Mouse (Mus musculus) T-cell, adult 66 days (primary cell): Measurements from ENCODE around the gene Klf15. TPM values are rescaled to one million over a fixed set of nuclear protein-coding genes. Genes with fewer than 3 reads are reported as not detected.

Experiments used
- total RNA-seq, 2 experiments: library from RNA; stranded (reverse); gene quantifications; 3 replicates in 1 of 2; 4 replicates in 1 of 2; pipeline ENCODE4 v1.2.4; 2023

Klf15 gene
- not detected for total RNA-seq

DNA sequence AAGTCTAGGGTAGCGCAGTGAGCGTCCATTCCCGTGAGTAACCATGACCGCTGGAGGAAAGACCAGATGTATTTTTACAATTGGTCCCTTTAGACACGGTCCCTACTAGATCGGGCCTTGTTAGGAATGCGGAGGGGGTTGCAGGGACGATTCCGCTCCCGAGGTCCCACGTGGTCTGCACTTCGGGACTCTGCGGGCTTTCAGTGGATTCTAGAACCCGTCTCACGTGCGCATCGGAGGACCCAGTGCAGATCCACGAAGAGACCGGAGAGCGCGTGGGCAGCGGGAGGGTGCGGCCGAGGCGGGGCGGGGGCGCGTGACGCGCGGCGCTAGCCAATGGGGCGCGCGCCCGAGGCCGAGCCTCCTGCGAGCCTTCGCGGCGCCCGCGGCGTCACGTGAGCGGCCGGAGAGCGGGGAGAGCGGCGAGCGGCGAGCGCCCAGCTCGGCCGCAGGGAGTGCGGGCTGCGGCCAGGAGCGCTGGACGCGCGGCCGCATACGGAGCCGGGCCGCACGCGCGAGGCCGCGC lies at the start of gene Klf15:
TSS of gene Klf15 (plus strand) at position 396 of the 526 bp plus-strand sequence.

DNA sequence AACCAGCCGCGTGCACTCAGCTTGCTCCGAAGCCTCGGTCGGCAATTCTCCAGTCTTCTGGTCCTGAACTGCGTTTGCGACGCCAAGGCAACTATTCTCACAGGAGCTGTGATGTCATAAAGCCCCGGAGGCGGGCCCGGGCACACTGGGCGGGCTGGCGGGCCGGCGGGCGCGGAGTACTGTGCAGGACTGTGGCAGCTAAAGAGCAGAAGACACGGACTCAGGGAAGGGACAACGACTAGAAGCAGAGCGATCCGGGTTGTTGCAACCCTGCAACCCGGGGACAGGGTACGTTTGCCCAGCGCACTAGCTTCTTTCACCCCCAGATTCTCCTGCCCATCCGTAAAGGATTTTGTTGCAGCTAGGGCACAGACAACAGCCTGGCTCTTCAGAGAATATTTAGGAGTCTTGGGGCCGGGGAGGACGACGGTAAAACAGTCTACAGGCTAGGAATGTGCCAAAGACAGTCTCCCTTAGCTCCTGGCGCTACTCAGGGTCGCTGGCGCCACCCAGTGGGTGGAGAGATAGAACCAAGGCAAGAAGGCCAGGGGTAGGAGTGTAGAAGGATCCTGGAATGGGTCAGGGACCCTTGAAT lies 33.9 kb upstream of the Klf15 start, which contains the start of gene Cfap100:
TSS of gene Cfap100 (minus strand) at position 418 of the 595 bp plus-strand sequence.

DNA sequence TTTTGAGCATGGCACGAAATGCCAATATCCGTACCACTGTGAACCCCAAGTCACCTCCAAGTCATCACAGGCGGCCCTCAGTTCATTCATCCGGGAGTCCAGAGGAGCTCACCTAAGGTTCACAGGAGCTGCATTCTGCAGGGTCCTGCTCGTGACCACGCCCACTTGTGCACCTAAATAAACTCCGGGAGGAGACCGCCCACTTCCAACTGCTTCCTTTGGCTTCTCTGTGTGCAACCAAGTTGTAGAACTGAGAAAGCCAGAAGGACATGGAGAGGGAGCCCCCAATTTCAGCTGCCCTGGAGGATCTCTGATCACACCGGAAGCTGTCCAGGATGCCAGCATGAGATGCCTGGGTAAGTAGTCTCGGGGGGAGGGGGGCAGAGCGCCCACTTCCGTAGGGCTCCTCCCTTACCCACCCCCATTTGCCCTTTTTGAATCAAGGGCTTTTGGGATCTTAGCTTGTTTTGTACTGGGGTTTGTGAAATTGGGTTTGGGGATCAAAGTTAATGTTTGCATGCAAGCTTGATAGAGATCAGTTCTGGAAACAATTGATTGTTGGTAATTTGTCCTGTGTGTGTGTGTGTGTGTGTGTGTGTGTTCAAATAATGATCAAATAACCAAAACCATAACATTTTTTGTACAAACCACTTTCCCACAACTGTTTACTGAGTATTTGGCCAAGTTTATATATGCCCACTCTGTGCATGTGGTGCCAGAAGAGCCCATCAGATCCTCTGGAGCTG lies 24.0 kb downstream of the Klf15 start, which contains the start of gene Aldh1l1:
TSS of gene Aldh1l1 (plus strand) at position 252 of the 746 bp plus-strand sequence.

Other genes starting within 250 kb of the Klf15 start
- not detected for gene Vmn1r53, start 238.1 kb upstream of the Klf15 start, total RNA-seq
- not detected for gene Vmn1r54, start 216.3 kb upstream of the Klf15 start, total RNA-seq
- gene BC048671, start 161.4 kb upstream of the Klf15 start, total RNA-seq = not detected
- not detected for gene Chst13, start 137.4 kb upstream of the Klf15 start, total RNA-seq
- not detected for gene Uroc1, start 129.3 kb upstream of the Klf15 start, total RNA-seq
- 10 to 100 TPM; 37.9 to 40.0 TPM for gene Zxdc, start 93.1 kb upstream of the Klf15 start, total RNA-seq
- not detected for gene Cfap100, start 33.8 kb upstream of the Klf15 start, total RNA-seq
- gene Aldh1l1, start 23.9 kb downstream of the Klf15 start, total RNA-seq = 1 to 10 TPM in 1 of 2 experiments, under 1 TPM in 1; 0.71 to 1.2 TPM
- gene Slc41a3, start 142.1 kb downstream of the Klf15 start, total RNA-seq = 10 to 100 TPM; 21.9 to 22.8 TPM